Mouse (Mus musculus): ENCODE measurements around the gene Arrdc2.

- TF ChIP-seq CTCF (IDR thresholded peaks at IDR 0.05; ENCODE audit: extremely low read depth, insufficient read depth, low read length) = no peak
- TF ChIP-seq POLR2A (IDR thresholded peaks at IDR 0.05; ENCODE audit: extremely low read depth, insufficient read depth, low read length) = no peak
Measured at GRCm38 (mm10) chr8:70866001-70866520, 26.5 kb upstream of the Arrdc2 start.

All from cortical plate, adult 2 months (tissue).